8 mouse cellular contexts compared by ENCODE assay signal in genomic region chr11:58103344-58103653, GRCm38 (mm10). TPM values are rescaled to one million over a fixed set of nuclear protein-coding genes. Genes with fewer than 3 reads are reported as not detected.
DNase-seq lines count a peak whose midpoint lies in the region; ATAC-seq lines count a peak whose summit lies in the region.

No protein-coding gene starts in this region.

- no peaks in the 10 kb centered on the region for H3K9me3 ChIP-seq in neural tube, embryonic 11.5 days (ENCODE audit: control insufficient read depth, low read length)
- no peaks in the 10 kb centered on the region for H3K9me3 ChIP-seq in intestine, embryonic 14.5 days (ENCODE audit: control insufficient read depth, low read length)
- no peaks in the 10 kb centered on the region for H3K9me3 ChIP-seq in neural tube, embryonic 13.5 days

- peak overlapping the region; percentile 57 for H3K9ac ChIP-seq in neural tube, embryonic 11.5 days (ENCODE audit: low read length)
- peak overlapping the region; percentile 40 for H3K9ac ChIP-seq in intestine, embryonic 14.5 days (ENCODE audit: low read length)
- peak overlapping the region; percentile 76 for H3K9ac ChIP-seq in neural tube, embryonic 13.5 days

- peak overlapping the region; percentile 96 for H3K4me3 ChIP-seq in neural tube, embryonic 11.5 days (ENCODE audit: low read depth, low read length)
- H3K4me3 ChIP-seq in intestine, embryonic 14.5 days (ENCODE audit: low read depth, low read length): peak overlapping the region; percentile 98
- peak overlapping the region; percentile 98 for H3K4me3 ChIP-seq in neural tube, embryonic 13.5 days

- no peaks in the 10 kb centered on the region for H3K36me3 ChIP-seq in neural tube, embryonic 11.5 days (ENCODE audit: control insufficient read depth, insufficient read depth, low read length)
- H3K36me3 ChIP-seq in intestine, embryonic 14.5 days (ENCODE audit: control insufficient read depth, insufficient read depth, low read length): no peaks in the 10 kb centered on the region
- H3K36me3 ChIP-seq in neural tube, embryonic 13.5 days: no peaks in the 10 kb centered on the region

- H3K27me3 ChIP-seq in neural tube, embryonic 11.5 days (ENCODE audit: control insufficient read depth, insufficient read depth, low read length): no peaks in the 10 kb centered on the region
- no peaks in the 10 kb centered on the region for H3K27me3 ChIP-seq in intestine, embryonic 14.5 days (replicated peaks; ENCODE audit: control insufficient read depth, insufficient read depth, low read length)
- H3K27me3 ChIP-seq in neural tube, embryonic 13.5 days: peaks cover 10% of the 10 kb centered on the region

- 57% methylated on average over 13 of the region's 13 CpGs for WGBS in neural tube, embryonic 11.5 days
- whole genome bisulfite sequencing in intestine, embryonic 14.5 days: 58% methylated on average over 13 of the region's 13 CpGs
- 54% methylated on average over 13 of the region's 13 CpGs for WGBS in neural tube, embryonic 13.5 days

- H3K27ac ChIP-seq in neural tube, embryonic 11.5 days (ENCODE audit: low read depth, low read length): no peak overlapping the region; the same call in 1 of the 2 replicates
- H3K27ac ChIP-seq in intestine, embryonic 14.5 days (ENCODE audit: low read depth): peak overlapping the region; percentile 58
- peak overlapping the region; percentile 69 for H3K27ac ChIP-seq in neural tube, embryonic 13.5 days (replicated peaks)

- H3K4me2 ChIP-seq in neural tube, embryonic 11.5 days (ENCODE audit: low read depth): peak overlapping the region; percentile 38
- H3K4me2 ChIP-seq in intestine, embryonic 14.5 days (ENCODE audit: low read length): peak overlapping the region; percentile 72
- peak overlapping the region; percentile 61 for H3K4me2 ChIP-seq in neural tube, embryonic 13.5 days

- no peak for DNase-seq in cerebellum, postnatal 10 days
- no peak for DNase-seq in neural tube, embryonic 11.5 days (ENCODE audit: low spot score)
- no peak for DNase-seq in neural tube, embryonic 10.5 days (ENCODE audit: extremely low spot score, low spot score)
- no peak for DNase-seq in intestine, embryonic 14.5 days (ENCODE audit: low spot score)
- no peak for DNase-seq in right cerebral cortex, adult 2 months (ENCODE audit: low spot score in 2 of 2)
- DNase-seq in right cerebral cortex, postnatal 36 days (ENCODE audit: low spot score in 2 of 2): no peak

- ATAC-seq in cerebellum, adult (ENCODE audit: insufficient number of reproducible peaks, low FRiP score, low TSS enrichment): peak; percentile 38
- peak; percentile 56; the same call in 1 of the 2 replicates for ATAC-seq in neural tube, embryonic 11.5 days (ENCODE audit: insufficient read depth, low FRiP score, low TSS enrichment)
- ATAC-seq in intestine, embryonic 14.5 days (replicated peaks; ENCODE audit: low FRiP score, low TSS enrichment, low read depth): no peak; the same call in 1 of the 2 replicates
- ATAC-seq in neural tube, embryonic 13.5 days (ENCODE audit: low read depth): peak; percentile 64

- peaks cover 10% of the 10 kb centered on the region; the same call in 1 of the 2 replicates for H3K4me1 ChIP-seq in neural tube, embryonic 11.5 days (ENCODE audit: control insufficient read depth, insufficient read depth, low read length)
- H3K4me1 ChIP-seq in intestine, embryonic 14.5 days (replicated peaks; ENCODE audit: control insufficient read depth, insufficient read depth, low read length): peaks cover 19% of the 10 kb centered on the region
- peaks cover 43% of the 10 kb centered on the region for H3K4me1 ChIP-seq in neural tube, embryonic 13.5 days (replicated peaks)

RNA-seq across cellular contexts. Expression of gene Cnot8, which starts 0.7 kb away (rescaled TPM):
- 112 and 118 TPM in 2 replicates for polyA plus RNA-seq in neural tube, embryonic 11.5 days (2014; fragmentation: Nextera tagmentation; extraction: Ambion mirVana)
- 86.8 and 91.1 TPM in 2 replicates for polyA plus RNA-seq in intestine, embryonic 14.5 days (2014; fragmentation: Nextera tagmentation; extraction: Ambion mirVana)
- polyA plus RNA-seq in neural tube, embryonic 13.5 days (2015; fragmentation: Nextera tagmentation; extraction: Ambion mirVana): 107 and 115 TPM in 2 replicates

RNA-seq across cellular contexts. Expression of gene Gm12248, which starts 10.4 kb away (rescaled TPM):
- not detected in 2 replicates for polyA plus RNA-seq in neural tube, embryonic 11.5 days (2014; fragmentation: Nextera tagmentation; extraction: Ambion mirVana)
- polyA plus RNA-seq in intestine, embryonic 14.5 days (2014; fragmentation: Nextera tagmentation; extraction: Ambion mirVana): not detected in 2 replicates
- polyA plus RNA-seq in neural tube, embryonic 13.5 days (2015; fragmentation: Nextera tagmentation; extraction: Ambion mirVana): not detected in 2 replicates
